Mouse (Mus musculus): ENCODE results near the gene Klhl8.
"Not testable (repeated sequence)": the region's sequence is repeated elsewhere in the genome, so short reads cannot be mapped to it uniquely, and the experiment has no call there.

- not testable (repeated sequence) for TF ChIP-seq POLR2AphosphoS5 (IDR thresholded peaks at IDR 0.05; ENCODE audit: insufficient replicate concordance, low read depth, low read length); CTCF (IDR thresholded peaks at IDR 0.05; ENCODE audit: low read depth, low read length); GATA1 (IDR thresholded peaks at IDR 0.05; ENCODE audit: borderline replicate concordance, low read length); TAL1 (conservative IDR thresholded peaks at IDR 0.05; ENCODE audit: low read depth, low read length); GATA2 (IDR thresholded peaks at IDR 0.05; ENCODE audit: borderline replicate concordance, low read depth, low read length)
Observed at GRCm38 (mm10) chr5:103931924-103932323, 20.9 kb upstream of the Klhl8 start.
